Mouse (Mus musculus) lung, embryonic 16.5 days (tissue): ENCODE measurements around the gene Taf1c. TPM values are rescaled to one million over a fixed set of nuclear protein-coding genes. Genes with fewer than 3 reads are reported as not detected.

Experiments used
- ATAC-seq: fragments of 200-750 bp; cut with Nextera tagmentation; 2 replicates; pipeline ENCODE4 v1.8.0; 2017; ENCODE audit warnings: low read depth, mild to moderate bottlenecking, moderate library complexity
- H3K27ac ChIP-seq: fragments of 300-500 bp; sonication (generic); 2 replicates; pipeline ENCODE4 v1.5.1; 2014; ENCODE audit warnings: mild to moderate bottlenecking, control low read depth, low read length
- H3K27me3 ChIP-seq: fragments of 300-500 bp; sonication (generic); 2 replicates; pipeline ENCODE4 v1.6.1; 2014; ENCODE audit warnings: low read depth, low read length, mixed read lengths; ENCODE audit not compliant: control insufficient read depth, insufficient read depth
- H3K36me3 ChIP-seq: fragments of 300-500 bp; sonication (generic); 2 replicates; pipeline ENCODE4 v1.6.1; 2014; ENCODE audit warnings: low read length; ENCODE audit not compliant: control insufficient read depth, insufficient read depth
- H3K4me1 ChIP-seq: fragments of 300-500 bp; sonication (generic); replicated peaks from 2 replicates; pipeline ENCODE4 v1.6.1; 2014; ENCODE audit warnings: low read length, mixed read lengths; ENCODE audit not compliant: control insufficient read depth, insufficient read depth
- H3K4me2 ChIP-seq: fragments of 300-500 bp; sonication (generic); 2 replicates; pipeline ENCODE4 v1.6.1; 2014; ENCODE audit warnings: low read depth, low read length, control low read depth
- H3K4me3 ChIP-seq: fragments of 300-500 bp; sonication (generic); 2 replicates; pipeline ENCODE4 v1.5.1; 2014; ENCODE audit warnings: mild to moderate bottlenecking, low read length, control low read depth
- H3K9ac ChIP-seq: fragments of 300-500 bp; sonication (generic); 2 replicates; pipeline ENCODE4 v1.6.1; 2014; ENCODE audit warnings: low read length, control low read depth
- H3K9me3 ChIP-seq: fragments of 300-500 bp; sonication (generic); 2 replicates; pipeline ENCODE4 v1.6.1; 2016; ENCODE audit warnings: low read length; ENCODE audit not compliant: control insufficient read depth
- WGBS: fragments of 180-500 bp; shearing (Covaris S2); extraction: QIAGEN DNeasy Blood & Tissue Kit; methylation state at CpG from one replicate; pipeline ENCODE4 v1.1.7; 2014; 5-methylcytosine and 5-hydroxymethylcytosine counted together
- polyA plus RNA-seq: library from polyadenylated mRNA; unstranded; fragments of >200 nt; fragmentation: Nextera tagmentation; extraction: Ambion mirVana; gene quantifications from 2 replicates; pipeline ENCODE4 v1.2.1, GENCODE M21; 2015

The Taf1c gene
- polyA plus RNA-seq, 1 experiment from 2014 or later: 10.6 TPM

- H3K9ac ChIP-seq: no peak overlapping the region
- H3K4me3 ChIP-seq: no peak overlapping the region
- peaks cover 8% of the 10 kb centered on the region; the same call in 1 of the 2 replicates for H3K4me1 ChIP-seq
- H3K4me2 ChIP-seq: no peak overlapping the region
- no peaks in the 10 kb centered on the region for H3K36me3 ChIP-seq
- peaks cover 12% of the 10 kb centered on the region for H3K27me3 ChIP-seq
- 62% methylated on average over 4 of the region's 4 CpGs for WGBS
- H3K9me3 ChIP-seq: no peaks in the 10 kb centered on the region
- H3K27ac ChIP-seq: no peak overlapping the region; the same call in 1 of the 2 replicates
- ATAC-seq: no peak
Measured at GRCm38 (mm10) chr8:119572411-119572810, 32.6 kb downstream of the Taf1c start.

- Histone ChIP-seq H3K36me3 (peaks cover under 1% of the 10 kb centered on the region), H3K4me2 (no peak overlapping the region), H3K9me3 (no peaks in the 10 kb centered on the region), H3K9ac (no peak overlapping the region), H3K27ac (no peak overlapping the region), H3K27me3 (peaks cover 5% of the 10 kb centered on the region), H3K4me3 (no peak overlapping the region), H3K4me1 (peaks cover 8% of the 10 kb centered on the region; the same call in 1 of the 2 replicates)
- no peak for ATAC-seq
- WGBS: 85% methylated on average over 6 of the region's 6 CpGs
Measured at GRCm38 (mm10) chr8:119571135-119571534, 33.9 kb downstream of the Taf1c start.

DNA sequence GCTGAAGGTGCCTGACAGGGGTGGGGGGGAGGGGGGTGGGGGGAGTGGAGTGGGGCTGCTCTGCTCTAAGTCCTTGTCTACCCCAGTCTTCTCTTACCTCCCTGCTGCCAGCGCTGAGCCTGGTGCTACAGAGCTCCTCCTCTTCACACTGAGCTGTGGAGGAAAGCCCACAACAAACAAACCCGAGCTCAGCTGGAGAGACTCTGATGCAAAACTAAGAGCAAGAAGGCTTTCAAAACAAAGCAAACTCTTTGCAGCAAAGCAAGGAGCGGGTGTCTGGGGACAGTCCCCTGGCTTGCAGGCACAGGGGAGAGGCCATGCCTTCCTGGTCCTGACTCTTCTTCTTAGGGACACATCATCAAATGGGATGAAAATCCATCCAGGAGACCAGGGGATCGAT, 35.1 kb downstream of the Taf1c start:
- peaks cover 12% of the 10 kb centered on the region for H3K36me3 ChIP-seq
- WGBS: 29% methylated on average over 4 of the region's 4 CpGs
- no peaks in the 10 kb centered on the region; the same call in 1 of the 2 replicates for H3K27me3 ChIP-seq
- no peak for ATAC-seq
- no peak overlapping the region for H3K4me3 ChIP-seq
- no peaks in the 10 kb centered on the region for H3K9me3 ChIP-seq
- no peak overlapping the region for H3K27ac ChIP-seq
- H3K4me2 ChIP-seq: no peak overlapping the region
- H3K4me1 ChIP-seq: peaks cover 8% of the 10 kb centered on the region; the same call in 1 of the 2 replicates
- no peak overlapping the region for H3K9ac ChIP-seq

- no peak overlapping the region for H3K4me3 ChIP-seq
- ATAC-seq: no peak
- WGBS: 63% methylated on average over 7 of the region's 7 CpGs
- no peak overlapping the region for H3K27ac ChIP-seq
- H3K36me3 ChIP-seq: peaks cover 19% of the 10 kb centered on the region
- no peak overlapping the region for H3K4me2 ChIP-seq
- H3K9me3 ChIP-seq: no peaks in the 10 kb centered on the region
- no peaks in the 10 kb centered on the region; the same call in 1 of the 2 replicates for H3K27me3 ChIP-seq
- H3K4me1 ChIP-seq: peaks cover 6% of the 10 kb centered on the region; the same call in 1 of the 2 replicates
- no peak overlapping the region for H3K9ac ChIP-seq
Measured at GRCm38 (mm10) chr8:119568951-119569350, 36.1 kb downstream of the Taf1c start.

GRCm38 (mm10) chr8:119568251-119568650, 36.8 kb downstream of the Taf1c start:
- Histone ChIP-seq H3K4me3 (no peak overlapping the region), H3K4me2 (no peak overlapping the region), H3K27me3 (no peaks in the 10 kb centered on the region; the same call in 1 of the 2 replicates), H3K9me3 (no peaks in the 10 kb centered on the region), H3K36me3 (peaks cover 23% of the 10 kb centered on the region), H3K4me1 (peaks cover 3% of the 10 kb centered on the region; the same call in 1 of the 2 replicates), H3K27ac (no peak overlapping the region), H3K9ac (no peak overlapping the region)
- ATAC-seq: no peak
- 74% methylated on average over 9 of the region's 9 CpGs for WGBS

DNA sequence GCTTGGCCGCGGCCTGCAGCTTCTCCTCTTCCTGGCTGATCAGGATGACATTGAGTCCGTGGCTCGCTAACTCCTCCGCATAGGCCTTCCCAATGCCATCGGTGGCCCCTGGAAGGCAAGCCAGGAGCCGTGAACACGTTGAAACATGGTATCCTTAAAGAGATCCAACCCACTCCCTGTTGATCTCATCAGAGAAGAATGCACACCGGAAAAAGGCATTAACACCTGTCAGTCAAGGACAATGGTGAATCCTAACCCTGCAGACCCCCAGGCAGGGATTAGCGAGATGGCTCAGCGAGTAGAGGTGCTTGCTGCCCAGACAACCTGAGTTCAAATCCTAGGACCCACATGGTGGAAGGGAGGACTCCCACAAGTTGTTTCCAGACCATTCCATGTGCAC, 38.7 kb downstream of the Taf1c start:
- Histone ChIP-seq H3K27me3 (no peaks in the 10 kb centered on the region), H3K9ac (no peak overlapping the region), H3K27ac (no peak overlapping the region), H3K9me3 (no peaks in the 10 kb centered on the region), H3K4me3 (no peak overlapping the region), H3K4me2 (no peak overlapping the region), H3K4me1 (no peaks in the 10 kb centered on the region), H3K36me3 (peaks cover 26% of the 10 kb centered on the region)
- WGBS: 74% methylated on average over 11 of the region's 11 CpGs
- no peak for ATAC-seq

DNA sequence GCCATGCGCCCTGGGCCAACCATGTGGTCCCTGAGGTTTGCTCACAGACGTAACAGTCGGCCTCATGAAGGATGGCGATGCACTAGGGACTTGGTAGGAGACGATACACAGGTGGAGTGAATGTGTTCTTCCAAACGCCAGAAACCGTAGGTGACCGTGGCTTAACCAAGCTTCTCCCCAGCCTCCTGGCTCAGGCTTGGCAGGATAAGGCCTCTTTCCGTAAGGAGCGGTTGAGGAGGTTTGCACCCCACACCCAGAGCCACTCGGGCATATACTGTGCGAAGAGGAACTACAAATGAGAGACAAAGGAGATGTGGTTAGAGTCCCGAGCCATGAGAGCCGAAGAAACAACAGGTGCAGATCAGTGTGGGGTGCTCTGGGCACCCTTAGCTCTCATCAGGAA, 41.2 kb downstream of the Taf1c start:
- no peak for ATAC-seq
- H3K4me3 ChIP-seq: no peak overlapping the region
- no peak overlapping the region for H3K4me2 ChIP-seq
- H3K9me3 ChIP-seq: no peaks in the 10 kb centered on the region
- no peak overlapping the region for H3K9ac ChIP-seq
- peaks cover 26% of the 10 kb centered on the region for H3K36me3 ChIP-seq
- H3K27me3 ChIP-seq: no peaks in the 10 kb centered on the region
- H3K27ac ChIP-seq: no peak overlapping the region
- 89% methylated on average over 14 of the region's 14 CpGs for WGBS
- H3K4me1 ChIP-seq: no peaks in the 10 kb centered on the region; the same call in 1 of the 2 replicates

GRCm38 (mm10) chr8:119559402-119559720, 45.7 kb downstream of the Taf1c start:
- Histone ChIP-seq H3K4me2 (peak overlapping the region; percentile 67; the same call in 1 of the 2 replicates), H3K36me3 (peaks cover 11% of the 10 kb centered on the region; the same call in 1 of the 2 replicates), H3K9me3 (no peaks in the 10 kb centered on the region), H3K27me3 (no peaks in the 10 kb centered on the region), H3K27ac (no peak overlapping the region; the same call in 1 of the 2 replicates), H3K9ac (peak overlapping the region; percentile 70; the same call in 1 of the 2 replicates), H3K4me1 (peaks cover 8% of the 10 kb centered on the region), H3K4me3 (no peak overlapping the region)
- 84% methylated on average over 6 of the region's 6 CpGs for WGBS
- ATAC-seq: no peak

DNA sequence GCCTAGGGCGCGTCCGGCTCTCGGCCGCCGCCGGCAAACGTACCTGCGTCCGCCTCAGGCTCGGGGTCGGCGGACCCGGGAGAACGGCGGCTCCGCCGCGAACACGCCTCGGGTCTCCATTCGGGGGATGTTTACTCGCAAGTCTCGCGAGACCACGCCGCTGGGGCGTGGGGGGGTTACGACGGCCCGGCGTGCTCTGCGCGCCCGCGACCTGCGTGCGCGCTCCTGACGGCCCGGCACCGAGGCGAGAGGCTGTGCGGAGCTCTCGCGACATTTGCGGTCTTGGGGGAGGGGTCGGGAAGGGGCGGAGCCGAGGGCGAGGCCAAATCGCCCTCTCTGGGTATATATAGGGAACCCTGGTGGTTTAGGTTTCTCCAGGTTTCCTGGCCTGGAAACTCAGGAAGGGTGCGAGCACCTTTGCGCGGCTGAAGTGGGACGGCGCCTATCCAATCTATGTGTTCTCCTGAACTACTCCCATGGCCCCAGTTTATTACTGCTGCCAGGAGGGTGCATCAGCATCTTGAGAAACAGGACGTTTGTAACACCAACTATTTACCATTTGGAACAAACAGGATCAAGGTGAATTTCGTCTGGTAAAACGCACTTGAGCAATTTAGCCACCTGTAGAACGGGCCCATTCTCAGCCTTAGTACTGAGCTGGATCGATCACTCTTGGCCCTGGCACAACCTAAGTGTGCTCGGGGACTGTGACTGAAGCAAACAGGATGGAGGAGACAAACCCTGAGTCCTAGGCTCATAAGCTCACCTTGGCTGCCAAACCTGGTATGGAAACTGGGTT, 46.2 kb downstream of the Taf1c start, which contains the start of gene Mbtps1:
TSS of gene Mbtps1 (minus strand) at position 133 of the 799 bp plus-strand sequence.
- 5% methylated on average over 58 of the region's 63 CpGs for WGBS
- H3K27ac ChIP-seq: peak within 1 kb of the TSS; percentile 88
- H3K4me1 ChIP-seq: peaks cover 8% of the 10 kb centered on the region
- peak; percentile 98 for ATAC-seq
- H3K27me3 ChIP-seq: no peaks in the 10 kb centered on the region
- peaks cover 6% of the 10 kb centered on the region; the same call in 1 of the 2 replicates for H3K36me3 ChIP-seq
- peak within 1 kb of the TSS; percentile 92 for H3K9ac ChIP-seq
- peak within 1 kb of the TSS; percentile 82 for H3K4me3 ChIP-seq
- no peaks in the 10 kb centered on the region for H3K9me3 ChIP-seq
- H3K4me2 ChIP-seq: peak within 1 kb of the TSS; percentile 85
